Mouse (Mus musculus): ENCODE data around the gene Aifm1. TPM values are rescaled to one million over a fixed set of nuclear protein-coding genes. Genes with fewer than 3 reads are reported as not detected.

Gene Aifm1
- 92.6 and 98.1 TPM in 2 replicates for polyA plus RNA-seq (2015; fragmentation: Nextera tagmentation; extraction: Ambion mirVana)

- H3K36me3 ChIP-seq = no peaks in the 10 kb centered on the region
- peak within 1 kb of the TSS; percentile 85 for H3K9ac ChIP-seq
- H3K4me2 ChIP-seq = peak within 1 kb of the TSS; percentile 73
- peaks cover 11% of the 10 kb centered on the region for H3K4me1 ChIP-seq
- no peaks in the 10 kb centered on the region for H3K27me3 ChIP-seq (replicated peaks)
- no peaks in the 10 kb centered on the region for H3K9me3 ChIP-seq
- 10% methylated on average over 45 of the region's 45 CpGs for WGBS
- ATAC-seq (ENCODE audit: extremely low read depth, insufficient number of reproducible peaks, low FRiP score, low TSS enrichment) = peak; percentile 99
- H3K27ac ChIP-seq (replicated peaks) = peak within 1 kb of the TSS; percentile 66
- H3K4me3 ChIP-seq = peak within 1 kb of the TSS; percentile 67
Measured at GRCm38 (mm10) chrX:48513166-48513807, at the start of gene Aifm1. TSS of gene Aifm1 (minus strand) at chrX:48513563.

- Histone ChIP-seq H3K9ac (0 out of 2 replicates have a peak overlapping the region, but pooled peaks have one; percentile 52), H3K36me3 (no peaks in the 10 kb centered on the region), H3K4me1 (no peaks in the 10 kb centered on the region), H3K9me3 (no peaks in the 10 kb centered on the region), H3K27me3 (replicated peaks) (no peaks in the 10 kb centered on the region), H3K4me3 (no peak overlapping the region), H3K27ac (replicated peaks) (no peak overlapping the region), H3K4me2 (peak overlapping the region; percentile 45)
- no peak for ATAC-seq (ENCODE audit: extremely low read depth, insufficient number of reproducible peaks, low FRiP score, low TSS enrichment)
- 35% methylated on average over 3 of the region's 3 CpGs for WGBS
Measured at GRCm38 (mm10) chrX:48532175-48532574, 18.8 kb upstream of the Aifm1 start.

GRCm38 (mm10) chrX:48526435-48526834 is 13.1 kb upstream of the Aifm1 start:
- H3K4me3 ChIP-seq = no peak overlapping the region
- no peaks in the 10 kb centered on the region for H3K36me3 ChIP-seq
- no peaks in the 10 kb centered on the region for H3K27me3 ChIP-seq (replicated peaks)
- peak overlapping the region; percentile 75 for H3K27ac ChIP-seq (replicated peaks)
- no peak for ATAC-seq (ENCODE audit: extremely low read depth, insufficient number of reproducible peaks, low FRiP score, low TSS enrichment)
- 41% methylated on average over 3 of the region's 3 CpGs for WGBS
- peaks cover 7% of the 10 kb centered on the region; the same call in 1 of the 2 replicates for H3K4me1 ChIP-seq
- H3K9ac ChIP-seq = no peak overlapping the region
- H3K4me2 ChIP-seq = no peak overlapping the region
- no peaks in the 10 kb centered on the region for H3K9me3 ChIP-seq

- Histone ChIP-seq H3K4me1 (peaks cover 7% of the 10 kb centered on the region; the same call in 1 of the 2 replicates), H3K27me3 (replicated peaks) (no peaks in the 10 kb centered on the region), H3K4me2 (0 out of 2 replicates have a peak overlapping the region, but pooled peaks have one; percentile 5), H3K9ac (no peak overlapping the region), H3K9me3 (no peaks in the 10 kb centered on the region), H3K36me3 (no peaks in the 10 kb centered on the region), H3K4me3 (no peak overlapping the region), H3K27ac (replicated peaks) (peak overlapping the region; percentile 75)
- no peak for ATAC-seq (ENCODE audit: extremely low read depth, insufficient number of reproducible peaks, low FRiP score, low TSS enrichment)
- WGBS = 34% methylated on average over 8 of the region's 8 CpGs
Measured at GRCm38 (mm10) chrX:48525866-48526265, 12.5 kb upstream of the Aifm1 start.

DNA sequence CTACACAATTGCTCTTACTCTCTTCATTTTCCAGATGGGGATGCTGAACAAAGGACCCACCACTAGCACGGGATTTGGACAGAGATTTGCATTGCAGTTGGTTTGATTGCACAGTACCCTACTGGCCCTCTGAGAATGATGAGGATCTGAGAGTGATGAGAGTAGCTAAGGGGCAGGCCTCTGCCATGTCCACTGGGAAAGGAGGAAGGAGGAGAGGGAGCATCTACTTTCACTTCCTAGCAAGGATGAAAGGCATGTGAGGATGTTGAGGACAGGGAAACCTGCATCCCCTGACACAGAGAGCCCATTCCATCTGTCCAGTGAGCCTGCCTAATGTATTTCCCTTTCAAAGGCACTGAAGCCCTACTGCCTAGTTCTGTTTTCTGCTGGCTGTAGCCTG is 12.0 kb upstream of the Aifm1 start:
- Histone ChIP-seq H3K27ac (replicated peaks) (peak overlapping the region; percentile 75), H3K36me3 (no peaks in the 10 kb centered on the region), H3K9me3 (no peaks in the 10 kb centered on the region), H3K4me3 (no peak overlapping the region), H3K27me3 (replicated peaks) (no peaks in the 10 kb centered on the region), H3K9ac (no peak overlapping the region), H3K4me2 (no peak overlapping the region), H3K4me1 (peaks cover 7% of the 10 kb centered on the region; the same call in 1 of the 2 replicates)
- no peak for ATAC-seq (ENCODE audit: extremely low read depth, insufficient number of reproducible peaks, low FRiP score, low TSS enrichment)
- 57% methylated on average over 1 of the region's 1 CpGs for WGBS

DNA sequence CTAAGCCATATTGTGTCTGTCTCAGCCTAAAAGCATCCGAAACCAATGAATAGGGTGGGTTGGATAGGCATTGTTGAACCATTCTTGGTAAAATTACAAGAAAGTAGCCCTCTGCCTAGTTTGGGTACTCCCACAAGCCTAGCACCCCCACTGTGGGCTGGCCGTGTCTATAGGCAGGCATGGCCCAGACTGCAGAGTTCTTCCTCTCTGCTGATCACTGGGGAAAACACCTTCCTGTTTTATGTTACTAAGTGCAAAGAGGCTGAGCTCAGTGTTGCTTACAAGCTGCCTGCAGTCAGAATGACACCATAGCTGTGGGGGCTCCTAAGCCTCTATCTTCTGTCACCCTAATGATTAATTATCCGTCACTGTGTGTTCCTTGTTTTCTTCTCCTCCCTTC is 10.1 kb upstream of the Aifm1 start:
- peaks cover 7% of the 10 kb centered on the region; the same call in 1 of the 2 replicates for H3K4me1 ChIP-seq

DNA sequence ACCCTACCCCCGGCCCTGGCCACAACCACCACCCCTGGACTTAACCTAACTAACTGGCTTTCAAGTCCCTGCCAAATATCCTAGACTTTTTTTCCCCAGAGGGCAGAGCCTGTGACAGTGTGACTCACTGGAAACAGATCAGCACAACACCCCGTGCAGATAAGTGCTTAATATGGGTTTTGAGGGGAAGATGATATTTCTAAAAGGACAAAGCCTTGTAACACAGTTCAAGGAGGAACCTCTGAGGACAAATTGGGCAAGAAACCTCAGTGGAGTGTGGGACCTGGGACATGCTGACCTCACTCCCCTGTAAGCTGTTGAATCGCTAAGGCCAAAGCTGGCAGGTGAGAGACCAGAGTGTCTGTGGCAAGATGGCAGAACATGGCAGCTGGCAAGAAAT is 8.3 kb upstream of the Aifm1 start:
- H3K27ac ChIP-seq (replicated peaks) = no peak overlapping the region
- peaks cover 7% of the 10 kb centered on the region; the same call in 1 of the 2 replicates for H3K4me1 ChIP-seq
- no peaks in the 10 kb centered on the region for H3K27me3 ChIP-seq (replicated peaks)
- H3K9ac ChIP-seq = no peak overlapping the region
- H3K4me2 ChIP-seq = no peak overlapping the region
- no peak overlapping the region for H3K4me3 ChIP-seq
- ATAC-seq (ENCODE audit: extremely low read depth, insufficient number of reproducible peaks, low FRiP score, low TSS enrichment) = no peak
- 63% methylated on average over 3 of the region's 3 CpGs for WGBS
- H3K9me3 ChIP-seq = no peaks in the 10 kb centered on the region
- H3K36me3 ChIP-seq = no peaks in the 10 kb centered on the region

More for the DNA sequence above, 10.1 kb upstream of the Aifm1 start:
- Histone ChIP-seq H3K9ac (no peak overlapping the region), H3K27ac (replicated peaks) (no peak overlapping the region), H3K4me3 (no peak overlapping the region), H3K4me2 (no peak overlapping the region), H3K27me3 (replicated peaks) (no peaks in the 10 kb centered on the region), H3K36me3 (no peaks in the 10 kb centered on the region), H3K9me3 (no peaks in the 10 kb centered on the region)
- WGBS = 62% methylated on average over 3 of the region's 3 CpGs
- no peak for ATAC-seq (ENCODE audit: extremely low read depth, insufficient number of reproducible peaks, low FRiP score, low TSS enrichment)

DNA sequence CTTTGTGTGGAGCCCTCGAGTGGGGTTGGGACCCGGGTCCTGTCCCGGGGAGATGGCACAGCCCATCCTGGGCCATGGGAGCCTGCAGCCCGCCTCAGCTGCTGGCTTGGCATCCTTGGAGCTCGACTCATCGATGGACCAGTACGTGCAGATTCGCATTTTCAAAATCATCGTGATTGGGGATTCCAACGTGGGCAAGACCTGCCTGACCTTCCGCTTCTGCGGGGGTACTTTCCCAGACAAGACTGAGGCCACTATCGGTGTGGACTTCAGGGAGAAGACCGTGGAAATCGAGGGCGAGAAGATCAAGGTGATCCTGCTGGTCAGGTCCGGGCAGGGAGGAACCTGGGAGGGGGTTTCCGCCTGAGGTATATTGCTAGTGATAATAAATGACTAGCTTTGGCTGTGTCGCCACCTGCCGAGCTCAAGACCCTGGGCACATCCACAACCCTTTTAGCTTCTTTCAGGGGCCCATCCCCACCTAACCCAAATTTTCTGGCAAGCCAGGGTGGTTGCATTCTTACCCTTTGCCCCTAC is 6.3 kb upstream of the Aifm1 start:
- WGBS = 14% methylated on average over 20 of the region's 20 CpGs
- H3K27me3 ChIP-seq (replicated peaks) = no peaks in the 10 kb centered on the region
- no peaks in the 10 kb centered on the region for H3K9me3 ChIP-seq
- ATAC-seq (ENCODE audit: extremely low read depth, insufficient number of reproducible peaks, low FRiP score, low TSS enrichment) = no peak
- peak overlapping the region; percentile 58 for H3K4me3 ChIP-seq
- H3K27ac ChIP-seq (replicated peaks) = no peak overlapping the region
- peak overlapping the region; percentile 83 for H3K4me2 ChIP-seq
- H3K36me3 ChIP-seq = no peaks in the 10 kb centered on the region
- peak overlapping the region; percentile 77 for H3K9ac ChIP-seq
- no peaks in the 10 kb centered on the region for H3K4me1 ChIP-seq

- WGBS = 17% methylated on average over 33 of the region's 33 CpGs
- H3K4me2 ChIP-seq = peak within 1 kb of the TSS; percentile 83
- no peaks in the 10 kb centered on the region for H3K27me3 ChIP-seq (replicated peaks)
- H3K27ac ChIP-seq (replicated peaks) = 0 out of 2 replicates have a peak within 1 kb of the TSS, but pooled peaks have one; percentile 20
- no peaks in the 10 kb centered on the region for H3K36me3 ChIP-seq
- H3K9me3 ChIP-seq = no peaks in the 10 kb centered on the region
- ATAC-seq (ENCODE audit: extremely low read depth, insufficient number of reproducible peaks, low FRiP score, low TSS enrichment) = no peak
- H3K9ac ChIP-seq = peak within 1 kb of the TSS; percentile 77
- H3K4me3 ChIP-seq = peak within 1 kb of the TSS; percentile 58
- peaks cover 3% of the 10 kb centered on the region; the same call in 1 of the 2 replicates for H3K4me1 ChIP-seq
Measured at GRCm38 (mm10) chrX:48518808-48519548, 5.6 kb upstream of the Aifm1 start, which contains the start of gene Rab33a. TSS of gene Rab33a (plus strand) at chrX:48519285.

DNA sequence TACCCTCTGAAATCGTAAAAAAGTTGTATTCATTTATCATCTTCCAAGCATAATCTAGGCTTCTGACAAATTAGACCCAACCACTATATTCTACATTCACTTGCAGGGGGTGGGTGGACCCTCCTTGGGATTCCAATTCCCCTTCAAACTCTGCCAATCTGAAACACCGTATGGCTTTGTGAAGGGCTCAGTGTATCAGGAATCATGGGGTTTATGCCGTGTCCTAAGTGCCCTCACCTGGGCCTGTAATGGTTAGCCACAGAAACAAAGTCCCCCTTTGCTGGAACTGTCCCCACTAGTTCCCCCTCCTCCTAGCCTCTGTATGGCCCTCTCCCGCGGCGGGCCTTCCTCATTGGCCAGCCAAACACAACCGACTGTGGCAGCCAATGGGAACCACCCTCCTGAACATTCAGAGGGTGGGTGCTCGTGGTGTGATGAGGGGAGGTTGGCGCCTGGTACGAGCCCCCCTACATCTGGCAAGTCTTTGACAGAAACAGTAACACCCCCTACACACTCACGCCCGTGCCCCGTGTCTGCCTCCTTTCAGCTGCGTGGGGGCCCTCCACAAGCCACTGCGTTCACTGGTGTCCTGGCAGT is 4.9 kb upstream of the Aifm1 start:
- peak overlapping the region; percentile 77 for H3K9ac ChIP-seq
- H3K4me1 ChIP-seq = peaks cover 3% of the 10 kb centered on the region; the same call in 1 of the 2 replicates
- 27% methylated on average over 15 of the region's 15 CpGs for WGBS
- no peaks in the 10 kb centered on the region for H3K36me3 ChIP-seq
- peak overlapping the region; percentile 58 for H3K4me3 ChIP-seq
- ATAC-seq (ENCODE audit: extremely low read depth, insufficient number of reproducible peaks, low FRiP score, low TSS enrichment) = no peak
- 0 out of 2 replicates have a peak overlapping the region, but pooled peaks have one; percentile 20 for H3K27ac ChIP-seq (replicated peaks)
- no peaks in the 10 kb centered on the region for H3K27me3 ChIP-seq (replicated peaks)
- peak overlapping the region; percentile 83 for H3K4me2 ChIP-seq
- H3K9me3 ChIP-seq = no peaks in the 10 kb centered on the region

DNA sequence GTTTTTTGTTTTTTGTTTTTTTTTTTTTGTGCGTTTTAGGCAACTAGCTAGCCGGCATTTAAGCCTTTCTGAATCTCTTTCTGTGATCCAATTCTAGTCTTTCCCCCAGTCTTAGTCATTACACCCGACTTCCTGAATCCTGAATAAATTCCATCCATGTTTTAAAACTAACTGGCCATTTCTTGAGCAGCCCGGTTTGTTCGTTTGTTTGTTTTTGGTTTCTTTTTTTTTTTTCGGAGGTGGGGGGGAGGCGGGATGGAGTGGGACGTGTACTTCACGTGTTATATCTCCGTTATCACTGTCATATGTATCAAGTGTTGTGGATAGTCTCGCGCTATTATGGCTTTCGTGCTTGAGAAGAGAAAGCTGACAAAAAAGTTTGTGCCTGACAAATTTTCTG is 461 bp upstream of the Aifm1 start:
- Histone ChIP-seq H3K4me1 (peaks cover 11% of the 10 kb centered on the region), H3K4me2 (peak overlapping the region; percentile 65), H3K9ac (peak overlapping the region; percentile 76), H3K27me3 (replicated peaks) (no peaks in the 10 kb centered on the region), H3K4me3 (peak overlapping the region; percentile 67), H3K27ac (replicated peaks) (peak overlapping the region; percentile 63), H3K9me3 (no peaks in the 10 kb centered on the region), H3K36me3 (no peaks in the 10 kb centered on the region)
- no peak for ATAC-seq (ENCODE audit: extremely low read depth, insufficient number of reproducible peaks, low FRiP score, low TSS enrichment)
- 12% methylated on average over 13 of the region's 13 CpGs for WGBS

All from heart, embryonic 13.5 days (tissue).